In the genomic region with DNA sequence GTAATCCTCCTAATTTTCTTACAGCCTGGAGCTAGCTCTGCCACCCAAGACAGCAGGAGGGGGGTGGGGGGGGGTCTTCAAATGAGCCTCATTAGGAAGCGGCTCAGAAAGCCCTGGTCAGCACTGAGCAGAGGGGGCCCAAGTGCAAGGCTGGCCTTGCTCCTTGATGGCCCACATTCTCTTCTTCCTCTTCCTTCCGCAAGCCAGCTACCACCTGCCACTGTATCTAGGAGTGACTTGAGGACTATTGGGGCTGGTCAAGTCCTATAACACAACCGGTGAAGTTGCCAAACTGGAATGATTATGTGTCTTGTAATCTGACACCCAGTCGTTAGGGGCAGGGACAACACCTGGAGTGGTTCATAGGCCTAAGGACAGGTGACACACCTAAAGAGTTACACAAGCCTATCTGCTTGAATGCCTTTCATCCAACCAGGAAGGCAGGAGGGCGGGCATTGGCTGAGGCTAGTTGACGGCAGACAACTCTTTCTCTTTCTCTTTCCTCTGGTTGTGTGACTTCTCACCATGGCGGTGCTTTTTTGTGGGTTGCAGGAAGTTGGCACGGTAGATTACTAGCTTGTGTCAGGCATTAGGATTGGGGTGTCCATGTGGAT, we compare ENCODE assay signal across 14 mouse cellular contexts. TPM values are rescaled to one million over a fixed set of nuclear protein-coding genes. Genes with fewer than 3 reads are reported as not detected.
DNase-seq lines count a peak whose midpoint lies in the region; ATAC-seq lines count a peak whose summit lies in the region.
"Had no signal": no experiment of that assay in that cellular context is flagged by ENCODE, and none has a peak within 500 bp of the region (broad histone marks: within the 10 kb centered on the region; RNA-seq: fewer than 3 reads in every experiment).

A gene (minus strand): TSS at position 296 of the 614 bp plus-strand sequence.

- peaks cover 12% of the 10 kb centered on the region; the same call in 1 of the 2 replicates for H3K4me1 ChIP-seq in intestine, embryonic 15.5 days (replicated peaks)
- no peaks in the 10 kb centered on the region for H3K4me1 ChIP-seq in lung, embryonic 15.5 days
- peaks cover 5% of the 10 kb centered on the region for H3K4me1 ChIP-seq in forebrain, embryonic 10.5 days
- H3K4me1 ChIP-seq: embryonic facial prominence, embryonic 12.5 days; hindbrain, embryonic 15.5 days had no signal

- no peaks in the 10 kb centered on the region for H3K36me3 ChIP-seq in intestine, embryonic 15.5 days
- H3K36me3 ChIP-seq in lung, embryonic 15.5 days = no peaks in the 10 kb centered on the region
- H3K36me3 ChIP-seq in forebrain, embryonic 10.5 days (replicated peaks) = no peaks in the 10 kb centered on the region
- H3K36me3 ChIP-seq: embryonic facial prominence, embryonic 12.5 days; G1E; hindbrain, embryonic 15.5 days had no signal

- H3K27me3 ChIP-seq in intestine, embryonic 15.5 days (replicated peaks) = no peaks in the 10 kb centered on the region
- no peaks in the 10 kb centered on the region for H3K27me3 ChIP-seq in lung, embryonic 15.5 days
- no peaks in the 10 kb centered on the region for H3K27me3 ChIP-seq in forebrain, embryonic 10.5 days (ENCODE audit: poor library complexity, severe bottlenecking)
- H3K27me3 ChIP-seq: embryonic facial prominence, embryonic 12.5 days; hindbrain, embryonic 15.5 days had no signal

- H3K27ac ChIP-seq in intestine, embryonic 15.5 days = peak within 1 kb of the TSS; percentile 85
- H3K27ac ChIP-seq in lung, embryonic 15.5 days = no peak within 1 kb of the TSS
- no peak within 1 kb of the TSS for H3K27ac ChIP-seq in forebrain, embryonic 10.5 days
- H3K27ac ChIP-seq: embryonic facial prominence, embryonic 12.5 days; hindbrain, embryonic 15.5 days had no signal

- peak within 1 kb of the TSS; percentile 52 for H3K4me2 ChIP-seq in intestine, embryonic 15.5 days (replicated peaks)
- no peak within 1 kb of the TSS for H3K4me2 ChIP-seq in lung, embryonic 15.5 days
- H3K4me2 ChIP-seq: embryonic facial prominence, embryonic 12.5 days; hindbrain, embryonic 15.5 days had no signal

- peak; percentile 93 for ATAC-seq in intestine, embryonic 15.5 days
- ATAC-seq in lung, embryonic 15.5 days (ENCODE audit: borderline replicate concordance, extremely low read depth, low FRiP score, low TSS enrichment) = peak; percentile 46
- ATAC-seq in erythroid progenitor cell, adult 5-6 weeks (replicated peaks; ENCODE audit: low FRiP score, poor library complexity, severe bottlenecking) = no peak
- ATAC-seq: liver, postnatal 0 days had no signal

- peak within 1 kb of the TSS; percentile 12; the same call in 1 of the 2 replicates for H3K9ac ChIP-seq in intestine, embryonic 15.5 days
- no peak within 1 kb of the TSS for H3K9ac ChIP-seq in lung, embryonic 15.5 days
- H3K9ac ChIP-seq: embryonic facial prominence, embryonic 12.5 days; hindbrain, embryonic 15.5 days; liver, postnatal 0 days had no signal

- 53% methylated on average over 8 of the region's 8 CpGs for WGBS in intestine, embryonic 15.5 days
- 48% methylated on average over 8 of the region's 8 CpGs for WGBS in lung, embryonic 15.5 days
- WGBS in forebrain, embryonic 10.5 days = 76% methylated on average over 8 of the region's 8 CpGs

- H3K4me3 ChIP-seq in intestine, embryonic 15.5 days (replicated peaks) = peak within 1 kb of the TSS; percentile 25
- no peak within 1 kb of the TSS for H3K4me3 ChIP-seq in lung, embryonic 15.5 days
- H3K4me3 ChIP-seq in forebrain, embryonic 10.5 days = no peak within 1 kb of the TSS
- H3K4me3 ChIP-seq: embryonic facial prominence, embryonic 12.5 days; hindbrain, embryonic 15.5 days had no signal

- peak; percentile 56 for DNase-seq in CD4-positive helper T cell, adult 2 months (ENCODE audit: low read depth, low spot score)
- DNase-seq in CD4-positive, CD25-positive, alpha-beta regulatory T cell, adult 2 months (ENCODE audit: low read depth, low spot score) = peak; percentile 39
- no peak for DNase-seq in adrenal gland, postnatal 25 days
- no peak for DNase-seq in layer of hippocampus, adult 18-20 months (ENCODE audit: low spot score in 2 of 2)
- DNase-seq in forebrain, embryonic 10.5 days (ENCODE audit: extremely low spot score, low spot score) = no peak
- DNase-seq: gastrocnemius, postnatal 10 days; liver, postnatal 0 days had no signal

- no peaks in the 10 kb centered on the region for H3K9me3 ChIP-seq in intestine, embryonic 15.5 days
- no peaks in the 10 kb centered on the region for H3K9me3 ChIP-seq in lung, embryonic 15.5 days
- H3K9me3 ChIP-seq in forebrain, embryonic 10.5 days = no peaks in the 10 kb centered on the region
- H3K9me3 ChIP-seq: embryonic facial prominence, embryonic 12.5 days; G1E; hindbrain, embryonic 15.5 days had no signal

RNA-seq across cellular contexts. Expression of the gene that starts here (rescaled TPM):
- 29.1 and 33.6 TPM in 2 replicates for polyA plus RNA-seq in intestine, embryonic 15.5 days (2015; fragmentation: Nextera tagmentation; extraction: Ambion mirVana)
- 1.7 and 2.6 TPM in 2 replicates for polyA plus RNA-seq in lung, embryonic 15.5 days (2015; fragmentation: Nextera tagmentation; extraction: Ambion mirVana)
- total RNA-seq in adrenal gland, postnatal 25 days (2021) = not detected in 2 replicates
- total RNA-seq in layer of hippocampus, adult 18-20 months (2021) = not detected
- not detected in 2 replicates for total RNA-seq in erythroid progenitor cell, adult 5-6 weeks (2015; ENCODE audit: low replicate concordance)
- not detected in 2 replicates for total RNA-seq in erythroid progenitor cell, adult 5-6 weeks (2017; ENCODE audit: low replicate concordance)
- 0.19 TPM in 1 of 2 replicates, not detected in the other for polyA plus RNA-seq in forebrain, embryonic 10.5 days (2016; fragmentation: Nextera tagmentation; extraction: Ambion mirVana)
- total RNA-seq: gastrocnemius, postnatal 10 days had no signal
- polyA plus RNA-seq: G1E; heart, embryonic 14.5 days; liver, postnatal 0 days had no signal

Comparison
In these comparisons a context has a peak if more than half of its experiments do, and no peak if none do; other contexts are left out.
1. DNase-seq: peak in CD4-positive helper T cell, adult 2 months (single experiment) and CD4-positive, CD25-positive, alpha-beta regulatory T cell, adult 2 months (single experiment); none in adrenal gland, postnatal 25 days (single experiment), layer of hippocampus, adult 18-20 months (0 of 2) and forebrain, embryonic 10.5 days (single experiment).